Mouse (Mus musculus) CD4-positive, CD25-positive, alpha-beta regulatory T cell, adult 2 months (primary cell): ENCODE measurements at regions not wholly inside any gene's neighbourhood (a gene's known extent, or its start where the extent isn't known, plus 50 kb on each side); places are given as distances from the start of the nearest gene placed in this dataset.

Source experiments
- DNase-seq: peaks from one replicate; pipeline ENCODE4 v3.0.0-alpha.2; 2012; ENCODE audit warnings: low read depth, low spot score

GRCm38 (mm10) chr17:47983286-47983685 is 54.8 kb downstream of the 1700122O11Rik start:
- DNase-seq, result no peak

GRCm38 (mm10) chr17:47981556-47982027 is 56.5 kb downstream of the 1700122O11Rik start:
- DNase-seq, result no peak

GRCm38 (mm10) chr17:47979266-47979665 is 54.8 kb upstream of the Foxp4 start:
- no peak for DNase-seq

GRCm38 (mm10) chr17:47978404-47979030 is 54.1 kb upstream of the Foxp4 start:
- no peak for DNase-seq

GRCm38 (mm10) chr17:47978001-47978400 is 53.6 kb upstream of the Foxp4 start:
- DNase-seq, result no peak

- no peak for DNase-seq
Observed at GRCm38 (mm10) chr17:47976999-47977357, 52.5 kb upstream of the Foxp4 start.

GRCm38 (mm10) chr17:47976061-47976998 is 51.9 kb upstream of the Foxp4 start:
- peak; percentile 19 for DNase-seq

GRCm38 (mm10) chr17:47975281-47976060 is 51.0 kb upstream of the Foxp4 start:
- DNase-seq, result no peak

- no peak for DNase-seq
Observed at GRCm38 (mm10) chr17:47974503-47974902, 50.1 kb upstream of the Foxp4 start.
